Mouse (Mus musculus): Measurements from ENCODE around the gene Rsc1a1. TPM values are rescaled to one million over a fixed set of nuclear protein-coding genes. Genes with fewer than 3 reads are reported as not detected.
A peak's percentile ranks its signal among the peaks of the same experiment; 100 is the strongest.

Rsc1a1 gene
- total RNA-seq, 2 experiments from 2014 or later: 2.8 to 5.5 TPM

DNA sequence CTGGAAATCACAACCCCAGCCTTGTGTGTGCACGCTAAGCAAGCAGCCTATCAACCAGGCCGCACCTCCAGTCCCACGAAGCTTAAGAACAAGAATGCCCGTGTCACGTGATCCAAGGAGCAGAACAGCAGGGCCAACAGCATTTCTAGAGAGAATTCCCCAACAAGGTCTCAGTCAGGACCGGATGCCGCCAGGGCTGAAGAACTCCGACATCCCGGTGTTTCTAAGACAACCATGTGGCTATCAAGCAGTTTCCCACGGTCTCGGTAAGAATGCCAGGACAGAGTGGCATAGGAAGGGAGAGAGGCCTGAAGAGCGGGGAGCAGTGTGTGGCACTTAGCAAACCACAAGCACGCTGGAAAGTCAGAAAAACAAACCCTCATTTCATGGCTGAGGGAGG lies 31.6 kb downstream of the Rsc1a1 start:
- no peak for DNase-seq

DNA sequence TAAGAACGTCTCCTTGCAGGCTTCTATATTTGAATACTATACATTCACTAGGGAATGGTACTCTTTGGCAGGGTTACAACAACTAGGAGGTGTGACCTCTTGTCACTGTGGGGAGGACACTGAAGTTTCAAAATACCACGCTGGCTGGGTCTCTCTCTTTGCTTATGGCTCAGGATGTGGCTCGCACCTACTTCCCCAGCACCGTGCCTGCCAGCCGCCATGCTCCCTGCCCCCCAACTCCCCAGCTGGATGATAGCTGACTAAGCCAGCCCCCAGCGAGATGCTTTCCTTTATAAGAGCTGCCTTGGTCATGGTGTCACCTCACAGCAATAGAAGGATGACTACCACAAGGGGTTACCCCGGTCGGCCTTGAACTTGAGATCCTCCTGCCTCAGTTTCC lies 32.4 kb downstream of the Rsc1a1 start:
- DNase-seq: no peak

DNA sequence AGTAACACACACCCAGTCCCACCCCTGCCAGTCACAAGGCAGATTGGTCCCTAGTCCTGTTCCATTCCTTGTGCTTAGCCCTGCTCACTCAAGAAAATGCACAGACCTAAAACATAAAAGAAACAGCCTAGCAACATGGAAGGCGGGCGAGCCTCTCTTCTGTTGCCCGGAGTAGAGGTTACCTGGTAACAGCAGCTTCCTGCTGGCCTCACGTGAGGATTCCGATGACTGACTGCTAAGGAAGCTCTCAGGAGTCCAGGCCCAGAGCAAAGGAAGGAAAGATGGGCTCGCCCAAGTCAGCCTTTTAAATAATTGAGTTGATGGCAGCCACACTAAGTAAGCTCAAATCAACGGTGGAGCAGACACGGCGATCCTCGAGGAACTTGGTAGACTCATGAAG lies 33.5 kb downstream of the Rsc1a1 start:
- no peak for DNase-seq

DNA sequence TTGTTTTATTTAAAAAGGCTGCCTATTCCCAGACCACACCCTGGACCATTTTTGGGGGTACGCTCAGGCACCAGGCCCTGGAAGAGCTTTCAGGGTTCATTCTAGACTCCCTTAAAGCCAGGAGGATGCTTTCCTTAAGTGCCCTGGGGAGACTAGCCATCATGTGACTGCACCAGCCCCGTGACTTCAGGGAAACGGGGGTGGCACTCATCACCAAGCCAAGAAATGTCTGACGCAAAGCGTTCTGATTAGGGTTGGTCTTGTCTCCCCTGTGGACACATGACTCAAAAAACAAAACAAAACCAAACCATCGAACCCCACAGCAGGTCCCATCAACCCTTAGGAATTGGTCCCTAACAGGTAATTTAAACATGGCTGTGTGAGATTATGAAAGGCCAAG lies 34.1 kb downstream of the Rsc1a1 start:
- DNase-seq: no peak

DNA sequence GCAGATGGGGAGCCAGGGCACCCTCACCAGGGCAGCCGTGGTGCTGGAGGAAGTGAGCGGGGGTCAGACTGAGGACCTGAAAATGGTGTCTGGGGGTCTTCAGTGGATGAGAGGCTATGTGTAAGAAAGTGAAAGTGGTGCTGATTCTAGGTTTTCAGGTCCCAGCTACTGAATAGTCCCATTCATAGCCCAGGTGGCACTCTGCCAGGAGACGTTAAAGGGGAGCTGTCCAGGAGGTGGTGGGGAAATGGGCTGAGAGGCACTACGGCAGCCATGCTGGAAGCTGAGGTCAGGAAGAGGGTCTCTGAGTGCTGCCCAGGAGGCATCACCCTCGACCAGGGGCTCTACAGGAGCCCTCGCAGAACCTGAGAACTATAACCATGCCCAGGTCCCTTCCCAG lies 36.2 kb downstream of the Rsc1a1 start:
- DNase-seq: no peak

DNA sequence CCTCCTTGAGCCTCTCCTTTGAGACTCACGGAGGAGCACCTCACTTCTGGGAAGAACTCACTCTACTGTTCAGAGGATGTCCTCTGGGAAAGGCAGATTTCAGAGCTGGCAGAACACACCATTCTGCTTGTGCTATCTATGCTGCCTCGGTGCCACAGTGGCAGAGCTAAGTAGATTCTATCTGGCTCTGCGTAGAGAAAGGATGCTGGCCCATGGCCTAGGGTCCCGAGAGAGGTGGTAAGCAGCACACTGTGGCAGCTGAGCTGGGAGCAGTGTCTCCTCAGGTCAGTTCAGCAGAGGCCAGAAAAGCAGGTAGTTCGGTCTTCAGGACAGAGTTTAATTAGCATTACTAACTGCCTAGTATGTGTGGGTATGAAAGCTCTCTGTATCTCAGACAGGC lies 37.1 kb downstream of the Rsc1a1 start:
- no peak for DNase-seq

DNA sequence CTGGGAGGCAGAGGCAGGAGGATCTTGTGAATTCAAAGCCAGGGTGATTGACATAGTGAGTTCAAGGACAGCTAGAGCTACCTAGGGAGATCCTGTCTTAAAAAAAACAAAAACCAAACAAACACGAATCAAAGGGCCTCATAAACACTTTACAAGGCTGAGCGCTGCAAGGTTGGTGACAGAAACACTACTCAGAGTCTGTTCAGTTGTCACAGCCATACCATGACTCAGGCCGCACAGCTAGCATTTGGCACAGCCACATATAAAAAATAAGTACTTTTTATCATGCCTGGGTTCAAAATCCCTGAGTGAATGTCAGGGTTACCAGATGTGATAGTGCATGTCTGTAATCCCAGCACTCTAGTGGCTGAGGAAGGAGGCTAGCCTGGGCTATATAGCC lies 38.2 kb downstream of the Rsc1a1 start:
- no peak for DNase-seq

DNA sequence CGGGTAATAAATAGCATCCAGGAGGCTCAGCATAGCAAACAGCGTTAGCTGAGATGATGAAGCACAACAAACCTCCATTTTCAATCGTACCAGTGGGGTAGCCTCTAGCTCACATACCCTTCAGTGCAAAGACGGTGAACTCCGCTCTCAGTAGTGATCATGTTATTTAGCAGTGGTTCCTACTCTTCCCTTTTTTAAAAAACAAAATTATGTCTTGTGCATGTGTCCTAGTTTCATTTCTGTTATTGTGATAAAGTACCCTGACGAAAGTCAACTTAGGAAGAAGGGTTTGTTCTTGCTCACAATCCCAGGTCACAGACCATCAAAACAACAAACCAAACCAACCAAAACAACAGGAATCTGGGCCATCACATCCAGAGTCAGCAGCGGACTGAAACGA lies 39.4 kb downstream of the Rsc1a1 start:
- no peak for DNase-seq

DNA sequence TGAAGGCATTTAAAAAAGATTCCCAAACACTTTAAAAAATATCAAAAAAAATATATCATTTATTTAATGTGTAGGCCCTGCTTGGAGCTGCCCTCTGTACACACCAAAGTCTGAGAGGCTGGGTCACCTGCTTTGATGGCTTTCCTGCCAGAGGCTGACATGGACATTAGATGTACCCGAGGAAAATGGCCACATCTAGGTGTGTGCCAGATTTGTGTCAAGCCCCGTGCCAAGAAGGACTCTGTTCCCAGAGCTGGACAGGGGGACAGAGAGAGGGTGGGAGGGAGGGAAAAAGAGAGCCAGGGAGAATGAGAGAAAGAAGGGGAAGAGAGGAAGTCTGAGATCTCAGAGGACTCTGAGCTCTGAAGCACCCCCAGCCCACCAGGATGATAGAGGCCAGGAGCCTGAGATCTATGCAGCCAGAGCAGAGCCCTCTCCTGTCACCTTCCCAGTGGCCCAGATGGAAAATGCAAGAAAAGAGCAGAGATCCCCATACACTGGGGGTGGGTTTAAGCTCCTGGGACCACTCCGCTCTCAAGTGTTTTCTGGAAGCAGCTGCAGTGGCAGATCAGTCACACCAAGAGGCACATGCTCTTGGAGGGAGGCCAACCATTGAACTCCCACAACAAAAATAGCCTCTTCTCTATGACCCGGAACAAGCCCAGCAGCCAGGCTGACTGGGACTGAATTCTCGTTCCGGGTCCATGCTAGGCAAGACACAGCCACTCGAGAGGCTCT lies 42.1 kb downstream of the Rsc1a1 start:
- DNase-seq: peak; percentile 66

DNA sequence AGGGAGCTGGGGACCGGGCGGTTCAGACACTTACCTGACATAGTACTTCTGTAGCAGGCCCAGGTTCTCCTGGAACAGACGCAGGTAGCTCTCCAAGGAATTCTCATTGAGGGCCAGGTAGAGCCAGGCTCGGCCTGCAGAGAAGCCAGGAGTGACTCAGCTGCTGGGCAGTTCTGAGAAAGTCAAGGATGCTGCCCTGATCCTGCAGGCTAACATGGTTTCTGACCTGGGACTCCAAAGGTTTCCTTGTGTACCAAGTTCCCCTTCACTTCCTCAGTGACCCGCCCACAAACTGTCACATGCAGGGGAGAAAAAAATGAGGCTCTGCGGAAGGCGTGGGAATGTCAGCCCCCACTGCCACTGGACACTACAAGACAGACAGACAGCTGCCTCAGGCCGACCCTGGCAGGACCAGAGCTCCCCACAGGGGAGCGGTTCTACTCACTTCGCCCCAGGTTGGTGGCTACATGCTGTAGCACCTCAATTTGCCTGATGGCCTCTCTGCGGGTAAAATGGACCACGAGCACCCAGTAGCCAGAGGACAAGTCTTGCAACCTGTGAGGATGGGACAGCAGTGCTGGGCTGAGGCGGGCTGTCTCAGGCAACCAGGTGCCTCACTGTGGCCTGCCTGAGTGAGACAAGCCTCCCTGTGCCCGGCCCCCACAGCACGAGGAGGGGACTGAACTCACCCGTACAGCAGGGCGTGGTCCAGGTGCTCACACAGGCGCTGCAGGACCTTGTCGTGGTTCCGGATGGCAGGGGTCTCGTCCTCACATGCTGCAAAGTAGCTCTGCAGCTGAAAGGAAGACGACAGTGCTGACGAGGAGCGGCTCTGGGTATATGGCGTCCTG lies 43.2 kb downstream of the Rsc1a1 start:
- no peak for DNase-seq

DNA sequence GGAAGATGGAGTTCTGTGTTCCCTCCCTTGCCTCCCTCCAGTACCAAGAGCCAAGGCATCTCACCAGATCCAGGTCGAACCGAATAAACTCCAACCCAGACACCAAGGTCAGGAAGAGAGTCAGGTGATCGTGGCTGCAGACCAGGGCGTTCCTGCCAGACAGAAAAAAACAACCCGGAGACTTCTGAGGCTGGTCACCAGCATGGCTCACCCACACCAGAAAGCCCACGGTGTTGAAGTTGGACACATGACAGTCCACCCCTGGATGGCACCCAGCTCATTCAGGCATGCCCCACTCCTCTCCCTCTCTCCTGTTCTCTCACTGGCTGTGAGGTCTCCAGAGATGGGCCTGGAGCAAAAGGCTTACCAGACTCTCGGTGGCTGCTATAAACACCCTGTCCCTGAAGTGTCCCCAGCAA lies 44.0 kb downstream of the Rsc1a1 start:
- DNase-seq: no peak

DNA sequence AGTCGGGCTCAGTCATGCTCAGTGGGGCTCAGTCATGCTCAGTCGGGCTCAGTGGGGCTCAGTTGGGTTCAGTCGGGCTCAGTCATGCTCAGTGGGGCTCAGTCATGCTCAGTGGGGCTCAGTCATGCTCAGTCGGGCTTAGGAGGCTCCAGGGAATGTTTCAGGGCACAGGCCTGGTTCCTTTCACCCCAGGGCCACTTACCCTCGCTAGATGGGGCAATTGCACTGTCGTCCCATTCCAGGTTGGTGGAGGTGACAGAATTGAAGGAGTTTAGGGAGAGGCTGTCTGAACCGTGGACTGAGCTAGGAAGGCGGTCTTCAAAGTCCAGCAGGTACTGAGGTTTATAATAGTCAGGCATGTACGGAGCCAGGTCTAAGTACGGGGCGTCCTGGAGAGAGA lies 45.9 kb downstream of the Rsc1a1 start:
- DNase-seq: no peak

DNA sequence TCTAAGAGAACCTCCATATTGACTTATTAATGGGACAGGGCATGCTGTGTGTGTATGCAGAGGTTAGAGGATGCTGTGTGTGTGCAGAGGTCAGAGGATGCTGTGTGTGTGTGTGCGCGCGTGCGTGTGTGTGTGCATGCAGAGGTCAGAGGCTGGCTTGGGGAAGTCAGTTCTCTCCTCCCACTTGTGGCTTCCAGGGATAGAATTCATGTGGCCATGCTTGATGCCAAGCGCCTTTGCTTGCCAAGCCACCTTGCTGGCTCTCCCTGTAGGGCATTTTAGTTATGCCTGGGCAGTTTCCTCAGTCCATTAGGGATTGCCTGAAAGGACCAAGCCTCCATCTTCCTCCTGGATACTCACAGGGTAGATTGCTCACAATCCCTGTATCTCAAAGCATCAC lies 48.7 kb downstream of the Rsc1a1 start:
- no peak for DNase-seq

DNA sequence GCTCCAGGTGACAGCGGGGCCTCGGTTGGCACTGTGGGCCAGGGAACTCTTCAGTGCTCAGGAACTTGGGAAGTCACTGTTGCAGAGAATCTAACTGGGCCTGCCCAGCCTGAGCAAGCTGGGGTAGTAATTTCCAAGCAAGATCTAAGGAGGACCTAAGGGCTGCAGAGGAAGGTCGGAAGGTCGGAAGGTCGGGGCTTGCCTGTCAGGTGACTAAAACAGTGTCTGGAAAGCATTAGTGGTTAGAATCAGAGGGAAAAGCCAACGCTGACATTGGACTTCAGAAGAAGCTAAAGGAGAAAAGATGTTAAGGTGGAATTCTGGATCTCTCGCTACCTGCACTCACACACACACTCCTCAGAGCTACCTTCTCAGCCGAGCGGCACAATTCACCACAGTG lies 49.4 kb downstream of the Rsc1a1 start:
- DNase-seq: no peak

Other genes starting within 250 kb of the Rsc1a1 start
- gene Srarp, start 249.5 kb downstream of the Rsc1a1 start, total RNA-seq (2021): not detected
- gene Zbtb17, start 240.9 kb downstream of the Rsc1a1 start, total RNA-seq (2021): 10 to 100 TPM; 16.1 to 17.3 TPM
- 10 to 100 TPM; 23.4 to 30.9 TPM for gene Spen, start 147.0 kb downstream of the Rsc1a1 start, total RNA-seq (2021)
- 1 to 10 TPM; 3.8 to 6.6 TPM for gene Fblim1, start 79.5 kb downstream of the Rsc1a1 start, total RNA-seq (2021)
- 1 to 10 TPM; 1.7 to 2.2 TPM for gene Tmem82, start 67.0 kb downstream of the Rsc1a1 start, total RNA-seq (2021)
- gene Slc25a34, start 61.8 kb downstream of the Rsc1a1 start, total RNA-seq (2021): 10 to 100 TPM; 10.5 to 12.8 TPM
- 10 to 100 TPM; 26.8 to 29.3 TPM for gene Plekhm2, start 20.7 kb downstream of the Rsc1a1 start, total RNA-seq (2021)
- 10 to 100 TPM; 41.8 to 44.7 TPM for gene Ddi2, start 37.8 kb upstream of the Rsc1a1 start, total RNA-seq (2021)
- 1 to 10 TPM in 1 of 2 experiments, under 1 TPM in 1; 0.78 to 1.2 TPM for gene Agmat, start 61.1 kb upstream of the Rsc1a1 start, total RNA-seq (2021)
- 1 to 10 TPM; 8.6 to 9.1 TPM for gene Dnajc16, start 105.3 kb upstream of the Rsc1a1 start, total RNA-seq (2021)
- gene Casp9, start 108.0 kb upstream of the Rsc1a1 start, total RNA-seq (2021): 1 to 10 TPM; 5.6 to 8.0 TPM
- gene Cela2a, start 140.6 kb upstream of the Rsc1a1 start, total RNA-seq (2021): not detected
- not detected for gene Ctrc, start 160.8 kb upstream of the Rsc1a1 start, total RNA-seq (2021)
- gene Efhd2, start 189.3 kb upstream of the Rsc1a1 start, total RNA-seq (2021): 10 to 100 TPM; 26.2 to 31.6 TPM

Measured in gastrocnemius, postnatal 10 days (tissue).